Mouse (Mus musculus) C2C12 (cell line): ENCODE measurements at regions not wholly inside any gene's neighbourhood (a gene's known extent, or its start where the extent isn't known, plus 50 kb on each side); places are given as distances from the start of the nearest gene placed in this dataset.

Experiments used
- H3K27me3 ChIP-seq: one replicate; pipeline ENCODE4 v1.6.1; 2011; ENCODE audit not compliant: control insufficient read depth, insufficient read depth, insufficient read length
- H3K36me3 ChIP-seq: one replicate; pipeline ENCODE4 v1.6.1; 2011; ENCODE audit not compliant: control insufficient read depth, insufficient read depth
- H3K4me3 ChIP-seq: one replicate; pipeline ENCODE4 v1.5.1; 2011; ENCODE audit warnings: mild to moderate bottlenecking, control low read depth; ENCODE audit not compliant: poor library complexity, insufficient read depth, severe bottlenecking
- H3K79me2 ChIP-seq: one replicate; pipeline ENCODE4 v1.6.1; 2011; ENCODE audit not compliant: control insufficient read depth, insufficient read depth
- H3K79me3 ChIP-seq: one replicate; pipeline ENCODE4 v1.6.1; 2011; ENCODE audit warnings: low read depth, control low read depth
- H3ac ChIP-seq: one replicate; pipeline ENCODE3; 2011; ENCODE audit warnings: low read depth; ENCODE audit not compliant: control insufficient read depth, insufficient read length
- CEBPB ChIP-seq: IDR thresholded peaks from one replicate; pipeline ENCODE4 v1.6.1; 2011; ENCODE audit warnings: low read depth, mild to moderate bottlenecking, control low read depth, moderate library complexity
- CTCF ChIP-seq: IDR thresholded peaks from one replicate; pipeline ENCODE4 v1.5.1; 2011; ENCODE audit not compliant: control insufficient read depth, insufficient read depth, insufficient read length
- FOSL1 ChIP-seq: IDR thresholded peaks from one replicate; pipeline ENCODE4 v1.8.0; 2011; ENCODE audit warnings: mild to moderate bottlenecking, low read length; ENCODE audit not compliant: poor library complexity, insufficient read depth, severe bottlenecking
- MAX ChIP-seq: IDR thresholded peaks from one replicate; pipeline ENCODE4 v1.6.1; 2011; ENCODE audit warnings: mild to moderate bottlenecking, control low read depth
- MYOD1 ChIP-seq: IDR thresholded peaks from one replicate; pipeline ENCODE4 v1.6.1; 2011; ENCODE audit warnings: low read depth; ENCODE audit not compliant: control insufficient read depth, insufficient read length
- MYOG ChIP-seq: IDR thresholded peaks from one replicate; pipeline ENCODE4 v1.6.1; 2011; ENCODE audit not compliant: control insufficient read depth, insufficient read length; ENCODE audit errors: extremely low read depth
- USF1 ChIP-seq: IDR thresholded peaks from one replicate; pipeline ENCODE4 v1.6.1; 2011; ENCODE audit warnings: low read depth, mild to moderate bottlenecking, control low read depth, moderate library complexity

GRCm38 (mm10) chr9:61791435-61792064 lies 122.8 kb downstream of the Rplp1 start:
- Histone ChIP-seq H3K27me3 (peaks cover 15% of the 10 kb centered on the region), H3ac (no peak overlapping the region), H3K79me3 (no peaks in the 10 kb centered on the region), H3K79me2 (no peaks in the 10 kb centered on the region), H3K4me3 (no peak overlapping the region), H3K36me3 (no peaks in the 10 kb centered on the region)
- no peak for TF ChIP-seq CTCF

DNA sequence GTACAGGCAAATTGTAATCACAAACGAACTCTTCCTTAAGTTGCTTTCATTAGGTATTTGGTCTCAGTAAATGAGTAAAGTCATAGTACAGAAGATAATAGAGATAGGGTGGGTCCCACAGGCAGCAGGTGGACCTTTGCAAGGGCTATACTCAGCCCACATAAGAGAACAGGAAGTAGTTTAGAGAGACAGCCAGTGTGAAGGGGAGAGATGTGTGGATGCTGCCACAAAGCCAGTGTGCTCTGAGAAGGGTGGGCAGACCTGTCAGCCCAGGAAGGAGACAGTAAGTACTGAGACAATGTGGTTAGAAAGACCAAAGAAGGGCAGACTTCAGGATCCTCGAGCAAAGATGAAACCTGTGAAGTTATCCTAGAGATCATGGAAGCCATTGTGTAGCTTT lies 123.5 kb downstream of the Rplp1 start:
- no peaks in the 10 kb centered on the region for H3K36me3 ChIP-seq
- TF ChIP-seq USF1 (no peak), MYOD1 (no peak), FOSL1 (no peak), CEBPB (no peak), MAX (no peak), CTCF (no peak), MYOG (no peak)

GRCm38 (mm10) chr9:61789066-61789897 lies 125.1 kb downstream of the Rplp1 start:
- H3K27me3 ChIP-seq = peaks cover 25% of the 10 kb centered on the region
- H3K79me3 ChIP-seq = no peaks in the 10 kb centered on the region
- TF ChIP-seq CEBPB (no peak), MYOD1 (no peak), FOSL1 (no peak), MAX (no peak), USF1 (no peak), MYOG (no peak), CTCF (no peak)
- no peak overlapping the region for H3ac ChIP-seq
- no peaks in the 10 kb centered on the region for H3K79me2 ChIP-seq
- H3K4me3 ChIP-seq = no peak overlapping the region
- H3K36me3 ChIP-seq = no peaks in the 10 kb centered on the region

More for the DNA sequence above, 123.5 kb downstream of the Rplp1 start:
- Histone ChIP-seq H3K4me3 (no peak overlapping the region), H3K79me3 (no peaks in the 10 kb centered on the region), H3K27me3 (peaks cover 20% of the 10 kb centered on the region), H3K79me2 (no peaks in the 10 kb centered on the region), H3ac (no peak overlapping the region)

DNA sequence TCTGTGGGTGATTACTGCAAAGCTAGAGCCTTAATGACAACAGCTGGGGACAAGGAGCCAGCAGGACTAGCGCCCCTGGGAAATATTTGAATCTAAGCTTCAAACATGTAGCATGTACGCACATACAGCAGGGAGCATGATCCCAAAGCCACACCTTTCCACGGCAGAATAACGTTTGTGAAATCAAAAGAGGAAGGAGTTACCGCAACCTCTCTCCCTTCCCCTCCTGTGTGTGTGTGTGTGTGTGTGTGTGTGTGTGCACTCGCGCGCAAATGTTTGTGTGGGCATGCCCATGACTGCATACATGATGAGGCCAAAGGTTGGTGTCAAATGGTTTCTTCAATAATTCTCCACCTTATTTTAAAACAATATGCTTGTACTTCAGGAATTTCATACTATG lies 132.9 kb downstream of the Rplp1 start:
- Histone ChIP-seq H3K27me3 (peaks cover 56% of the 10 kb centered on the region), H3K79me2 (no peaks in the 10 kb centered on the region), H3K79me3 (no peaks in the 10 kb centered on the region), H3K36me3 (no peaks in the 10 kb centered on the region), H3K4me3 (no peak overlapping the region), H3ac (no peak overlapping the region)
- TF ChIP-seq MYOG = no peak
- no peak for TF ChIP-seq CTCF
- no peak for TF ChIP-seq USF1
- TF ChIP-seq FOSL1 = no peak
- no peak for TF ChIP-seq MYOD1
- no peak for TF ChIP-seq CEBPB
- no peak for TF ChIP-seq MAX

GRCm38 (mm10) chr9:61780186-61780939 lies 134.0 kb downstream of the Rplp1 start:
- Histone ChIP-seq H3K79me2 (no peaks in the 10 kb centered on the region), H3K27me3 (peaks cover 54% of the 10 kb centered on the region), H3K79me3 (no peaks in the 10 kb centered on the region), H3ac (no peak overlapping the region), H3K4me3 (no peak overlapping the region), H3K36me3 (no peaks in the 10 kb centered on the region)
- TF ChIP-seq CTCF (no peak), CEBPB (no peak), USF1 (no peak), FOSL1 (no peak), MYOG (no peak), MAX (no peak), MYOD1 (no peak)
